Mouse (Mus musculus) gastrocnemius, postnatal 14 days (tissue): ENCODE measurements around the gene Pkm. TPM values are rescaled to one million over a fixed set of nuclear protein-coding genes. Genes with fewer than 3 reads are reported as not detected.

Source experiments
- DNase-seq: peaks from one replicate; pipeline ENCODE4 v3.0.0; 2021; ENCODE audit warnings: mixed read lengths
- intact Hi-C: fragments of 180-260 bp; cut with DNase I; formaldehyde crosslinking; loops from one replicate; pipeline ENCODE4 v1.15.1; 2025; ENCODE audit warnings: low total_unique reads
- total RNA-seq, 2 experiments: library from RNA; stranded (reverse); gene quantifications; 2 replicates each; pipeline ENCODE4 v1.2.3; 2021

Gene Pkm
- total RNA-seq, 2 experiments from 2014 or later: 2,510 to 2,651 TPM

DNA sequence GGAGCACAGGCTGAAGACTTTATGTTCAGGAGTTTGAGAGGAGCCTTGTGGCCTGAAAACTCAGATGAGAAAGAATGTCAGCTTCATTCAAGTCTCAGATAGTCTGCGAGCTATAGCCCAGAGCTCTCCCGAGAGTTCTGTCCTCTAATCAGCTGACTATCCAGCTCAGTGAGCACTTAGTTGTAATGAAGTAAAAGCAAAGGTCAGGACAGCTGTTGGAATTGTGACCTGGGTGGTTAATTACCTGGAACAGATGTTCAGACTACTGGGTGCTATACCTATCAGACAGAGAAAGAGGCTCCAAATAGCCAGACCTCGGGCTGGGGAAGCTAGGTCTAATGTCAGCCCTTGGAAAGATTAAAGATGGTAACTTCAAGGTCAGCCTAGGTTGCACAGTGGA is 7.8 kb downstream of the Pkm start:
- intact Hi-C loops: no loop called here
- no peak for DNase-seq

DNA sequence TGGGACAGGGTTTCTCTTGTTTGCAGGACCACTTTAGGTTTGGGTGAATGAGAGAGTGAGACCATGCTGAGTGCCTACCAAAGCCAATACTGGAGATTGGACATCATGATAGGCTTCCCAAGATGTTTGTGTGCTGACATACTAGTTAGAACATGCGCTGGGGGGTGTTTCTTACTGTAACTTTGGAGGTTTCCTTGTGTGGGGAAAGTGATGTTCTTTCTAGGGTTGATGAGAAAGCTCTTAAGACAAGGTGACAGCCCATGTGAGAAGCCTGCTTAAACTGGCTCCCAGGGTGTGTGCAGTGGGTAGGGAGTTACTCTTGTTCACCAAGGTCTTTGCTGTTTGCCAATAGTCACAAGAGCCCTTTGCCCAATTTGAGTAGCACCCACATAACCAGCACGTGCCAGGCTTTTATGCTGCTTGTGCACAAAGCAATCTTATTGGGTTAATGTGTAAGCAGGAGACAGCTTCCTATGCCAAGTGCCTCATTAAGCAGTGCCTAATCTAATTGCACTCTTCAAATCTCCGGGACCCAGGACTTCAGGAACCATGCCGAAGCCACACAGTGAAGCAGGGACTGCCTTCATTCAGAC is 8.6 kb downstream of the Pkm start:
- intact Hi-C loops: no loop called here
- DNase-seq: no peak

DNA sequence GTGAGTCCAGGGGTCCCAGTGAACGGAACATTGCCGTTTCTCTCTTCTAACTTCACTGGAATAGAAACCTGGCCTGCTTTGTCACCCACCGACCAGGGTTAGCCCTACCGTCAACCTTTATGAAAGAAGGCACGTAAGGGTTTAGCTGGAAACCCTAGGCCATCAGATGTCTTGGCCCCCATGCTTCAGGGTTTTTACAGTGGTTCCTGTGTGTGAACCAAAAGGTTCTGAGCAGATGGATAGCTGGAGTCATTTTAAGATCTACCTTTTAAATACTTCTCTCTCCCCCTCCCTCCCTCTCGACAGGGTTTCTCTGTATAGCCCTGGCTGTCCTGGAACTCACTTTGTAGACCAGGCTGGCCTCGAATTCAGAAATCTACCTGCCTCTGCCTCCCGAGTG is 9.8 kb downstream of the Pkm start:
- intact Hi-C loops: no loop called here

DNA sequence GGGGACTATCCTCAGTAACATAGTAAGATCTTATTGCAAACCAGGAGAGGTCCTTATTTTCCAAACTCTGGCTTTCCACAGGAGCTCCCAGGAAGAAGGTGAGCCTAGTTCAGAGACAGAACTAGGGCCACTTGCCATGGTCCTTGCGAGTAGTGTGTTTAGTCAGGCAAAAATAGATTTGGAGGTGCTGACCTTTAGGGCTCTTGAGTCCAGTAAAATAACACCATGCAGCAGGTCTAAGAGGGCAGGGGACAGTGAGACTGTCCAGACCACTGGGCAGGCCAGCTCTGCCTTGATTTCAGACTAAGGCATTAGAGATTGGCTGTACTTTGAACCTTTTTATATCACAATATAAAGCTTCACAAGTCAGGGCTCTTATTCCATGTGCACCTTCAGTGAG is 10.6 kb downstream of the Pkm start:
- intact Hi-C loops: no loop called here

More for the DNA sequence above, 9.8 kb downstream of the Pkm start:
- no peak for DNase-seq

DNA sequence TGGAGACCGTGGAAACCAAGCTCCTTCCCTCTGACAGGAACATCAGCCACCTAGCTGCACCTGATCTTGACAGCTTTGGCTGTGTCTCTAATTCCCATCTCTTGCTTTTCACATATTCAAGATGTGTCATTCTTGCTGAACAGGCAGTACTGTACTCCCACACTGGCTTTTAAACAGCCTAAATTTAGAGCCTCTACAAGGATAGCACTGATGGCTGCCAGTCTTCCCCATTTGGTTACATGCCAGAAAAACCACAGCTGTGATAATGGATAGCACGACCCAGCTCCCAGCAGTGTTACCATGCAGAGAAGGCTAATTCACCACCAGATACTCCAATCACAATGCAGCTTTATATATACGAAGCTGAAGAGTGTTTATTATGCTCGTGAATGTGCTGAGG is 11.1 kb downstream of the Pkm start:
- intact Hi-C loops: no loop called here
- DNase-seq: no peak

More for the DNA sequence above, 10.6 kb downstream of the Pkm start:
- no peak for DNase-seq

DNA sequence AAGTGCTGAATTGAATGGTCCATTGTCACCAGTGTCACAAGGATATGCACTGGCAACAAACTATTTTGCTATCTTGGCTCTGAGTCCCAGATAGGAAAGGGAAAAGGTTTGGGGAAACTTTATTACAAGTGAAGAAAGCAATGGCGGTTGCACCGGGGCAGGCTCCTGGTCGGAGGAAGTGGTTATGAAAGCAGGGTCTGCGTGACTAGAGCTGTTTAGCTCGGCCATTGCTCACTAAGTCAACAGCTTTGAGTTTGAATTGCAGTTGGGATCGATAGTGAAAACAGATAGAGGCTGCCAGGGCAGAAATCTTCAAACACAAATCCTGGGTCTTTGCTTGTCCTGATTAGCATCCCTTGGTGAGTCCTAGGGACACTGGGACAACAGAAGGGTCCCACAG is 11.7 kb downstream of the Pkm start:
- intact Hi-C loops: no loop called here
- DNase-seq: no peak

DNA sequence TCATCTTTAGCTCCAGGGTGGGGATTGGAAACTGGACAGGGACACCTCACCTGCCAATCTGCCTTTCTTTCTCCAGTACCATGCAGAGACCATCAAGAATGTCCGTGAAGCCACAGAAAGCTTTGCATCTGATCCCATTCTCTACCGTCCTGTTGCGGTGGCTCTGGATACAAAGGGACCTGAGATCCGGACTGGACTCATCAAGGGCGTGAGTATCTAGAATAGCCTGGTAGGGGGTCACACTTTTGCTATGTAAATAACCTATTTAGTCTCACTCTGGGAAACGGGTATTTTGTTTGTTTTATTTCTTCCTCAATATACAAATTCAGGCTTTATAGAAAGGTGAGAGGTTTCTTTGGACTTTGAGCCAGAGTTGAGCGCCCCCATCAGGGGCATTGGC is 12.3 kb downstream of the Pkm start:
- intact Hi-C loops: no loop called here
- no peak for DNase-seq

DNA sequence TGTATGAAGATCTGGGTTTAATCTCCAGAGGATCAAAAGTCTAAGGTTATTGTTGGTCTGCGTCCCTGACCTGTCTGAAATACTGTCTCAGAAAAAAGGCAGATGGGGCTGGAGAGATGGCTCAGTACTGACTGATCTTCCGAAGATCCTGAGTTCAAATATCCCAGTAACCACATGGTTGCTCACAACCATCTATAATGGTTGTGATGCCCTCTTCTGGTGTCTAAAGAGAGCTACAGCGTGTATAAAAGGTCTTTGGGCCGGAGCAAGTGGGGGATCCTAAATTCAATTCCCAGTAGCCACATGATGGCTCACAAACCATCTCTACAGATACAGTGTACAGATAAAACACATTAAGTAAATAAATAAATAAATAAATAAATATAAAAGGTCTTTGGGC is 13.0 kb downstream of the Pkm start:
- intact Hi-C loops: no loop called here
- DNase-seq: no peak

DNA sequence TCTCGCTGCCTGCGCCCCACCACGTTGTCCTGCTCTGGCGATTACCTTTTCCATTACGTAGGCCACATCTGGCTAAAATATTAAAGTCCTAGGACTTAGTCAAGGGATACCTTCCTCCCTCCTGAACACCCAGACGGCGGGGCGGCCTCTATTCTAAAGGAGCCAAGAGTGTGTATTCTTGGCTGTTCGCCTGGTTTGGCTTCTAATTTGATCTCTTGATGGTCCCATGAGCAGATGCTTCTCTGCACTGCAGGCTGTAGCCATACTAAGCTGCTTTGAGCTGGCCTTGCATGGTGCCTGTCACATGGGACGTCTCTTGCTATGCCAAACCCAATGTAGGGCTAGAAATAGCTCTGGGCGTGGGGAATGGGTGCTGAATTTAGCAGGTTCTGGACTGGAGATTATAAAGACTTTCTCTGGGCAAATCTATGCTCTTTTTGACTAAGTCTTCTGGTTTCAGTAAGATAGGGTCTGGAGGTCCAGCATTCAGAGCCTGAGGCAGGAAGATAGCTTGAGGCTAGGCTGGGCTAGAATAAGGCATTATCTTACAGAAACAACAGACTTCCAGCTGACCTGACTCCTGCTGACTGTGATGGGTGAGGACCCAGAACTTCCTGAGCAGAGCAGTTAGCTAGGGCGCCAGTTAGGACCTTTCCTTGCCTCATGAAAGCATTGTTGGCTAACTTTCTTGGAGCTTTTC is 16.2 kb downstream of the Pkm start:
- intact Hi-C loops: loop anchor here (10.0 kb wide), 1 partner anchor 48 kb away; no protein-coding TSS in a partner anchor
- peak; percentile 57 for DNase-seq

DNA sequence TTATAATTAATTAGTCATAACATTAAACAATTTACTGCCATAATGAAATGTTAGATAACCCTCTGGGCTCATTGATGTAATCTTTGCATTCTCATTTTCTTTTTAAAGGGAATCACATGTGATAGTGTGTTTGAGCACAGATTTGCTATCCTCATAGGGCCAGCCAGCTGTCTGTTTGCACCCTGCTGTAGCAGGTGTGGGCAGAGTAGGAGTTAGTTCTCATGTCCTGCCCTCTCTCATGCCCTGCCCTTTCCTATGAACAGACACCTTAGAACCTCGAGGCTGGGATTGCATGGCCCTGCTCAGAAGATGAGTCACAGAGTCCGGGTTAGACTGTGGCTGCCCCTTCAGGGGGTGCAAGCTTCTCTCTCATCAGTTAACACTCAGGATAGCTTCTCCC is 17.3 kb downstream of the Pkm start:
- no peak for DNase-seq

DNA sequence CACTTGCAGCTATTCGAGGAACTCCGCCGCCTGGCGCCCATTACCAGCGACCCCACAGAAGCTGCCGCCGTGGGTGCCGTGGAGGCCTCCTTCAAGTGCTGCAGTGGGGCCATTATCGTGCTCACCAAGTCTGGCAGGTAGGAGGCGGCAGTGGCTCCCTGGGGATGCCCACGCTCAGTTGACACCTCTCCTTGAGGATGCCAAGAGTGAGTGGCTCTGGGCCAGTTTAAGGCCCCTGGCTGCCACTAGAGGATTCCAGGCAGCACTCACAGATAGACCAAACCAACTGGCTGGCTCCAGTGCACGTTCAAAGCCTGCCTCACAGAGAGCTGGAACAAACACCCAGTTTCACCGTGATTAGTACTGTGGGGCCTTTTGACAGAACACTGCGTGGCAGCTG is 19.4 kb downstream of the Pkm start:
- peak; percentile 58 for DNase-seq
- intact Hi-C loops: loop anchor here (10.0 kb wide), 1 partner anchor 51 kb away; no protein-coding TSS in a partner anchor

More for the DNA sequence above, 17.3 kb downstream of the Pkm start:
- intact Hi-C loops: loop anchor here (10.0 kb wide), 1 partner anchor 49 kb away; no protein-coding TSS in a partner anchor

DNA sequence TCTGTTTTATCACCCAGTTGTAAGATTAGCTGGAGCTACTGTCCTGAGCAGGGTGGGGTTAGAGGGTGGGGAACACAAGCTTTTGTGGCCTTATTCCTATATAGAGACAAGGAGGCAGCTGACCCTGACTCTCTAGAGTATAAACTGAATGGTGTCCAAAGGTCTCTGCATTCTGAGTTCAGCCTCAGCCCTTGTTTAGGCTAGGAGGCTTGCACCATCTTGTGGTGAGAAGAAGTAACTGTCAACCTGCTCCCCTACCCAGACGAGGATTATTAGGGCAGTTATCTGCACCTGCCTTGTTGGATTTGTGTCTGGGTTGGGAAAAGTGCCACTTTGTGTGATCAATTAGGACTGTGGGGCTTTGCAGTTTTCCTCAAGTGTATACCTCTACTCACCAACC is 22.1 kb downstream of the Pkm start:
- intact Hi-C loops: loop anchor here (10.0 kb wide), 1 partner anchor 54 kb away; no protein-coding TSS in a partner anchor
- no peak for DNase-seq

DNA sequence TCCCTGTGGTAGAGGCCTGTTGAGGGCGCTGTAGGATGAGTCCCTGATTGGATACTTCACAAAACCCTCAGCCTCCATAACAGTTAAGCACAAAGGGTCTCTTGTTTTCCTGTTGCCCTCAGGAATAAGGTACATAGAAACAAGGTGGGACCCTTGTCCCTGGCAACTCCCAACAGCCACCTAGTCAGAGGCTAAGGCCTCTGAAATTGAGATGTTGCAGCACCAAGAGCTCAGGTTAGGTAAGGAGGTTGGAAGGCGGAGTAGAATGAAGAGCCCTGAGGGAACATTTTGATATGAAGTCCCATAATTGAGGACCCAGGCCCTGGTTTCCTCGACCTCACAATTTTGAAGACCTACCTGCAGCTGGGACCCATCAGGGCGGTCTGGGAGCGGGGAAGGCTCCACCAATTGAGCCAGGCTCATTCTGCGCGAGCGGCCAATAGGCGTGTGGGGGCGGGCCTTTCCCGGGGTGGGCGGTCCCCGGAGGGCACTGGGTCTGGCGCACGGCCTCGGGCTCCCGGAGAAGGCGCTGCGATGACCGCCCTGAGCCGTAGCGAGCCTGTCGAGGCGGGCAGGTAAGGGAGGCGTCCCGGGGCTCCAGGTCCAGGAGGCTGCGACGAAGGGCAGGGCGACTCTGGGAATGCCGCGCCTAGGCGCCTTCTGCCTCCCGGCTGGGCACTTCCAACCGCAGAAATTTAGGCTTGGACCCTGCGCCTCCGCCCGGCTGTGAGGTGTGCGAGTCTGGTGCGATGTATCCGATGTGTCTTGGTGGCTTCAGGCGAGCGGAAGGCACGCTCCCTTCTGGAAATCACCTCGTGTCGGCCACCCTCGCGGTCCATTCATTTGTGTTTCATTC is 23.7 kb downstream of the Pkm start, which contains the start of gene Gramd2:
Gene Gramd2, plus strand, starts transcription at position 467 of the 856 bp plus-strand sequence.
- peak; percentile 84 for DNase-seq
- intact Hi-C loops: loop anchor here (10.0 kb wide), 1 partner anchor 55 kb away; no protein-coding TSS in a partner anchor

DNA sequence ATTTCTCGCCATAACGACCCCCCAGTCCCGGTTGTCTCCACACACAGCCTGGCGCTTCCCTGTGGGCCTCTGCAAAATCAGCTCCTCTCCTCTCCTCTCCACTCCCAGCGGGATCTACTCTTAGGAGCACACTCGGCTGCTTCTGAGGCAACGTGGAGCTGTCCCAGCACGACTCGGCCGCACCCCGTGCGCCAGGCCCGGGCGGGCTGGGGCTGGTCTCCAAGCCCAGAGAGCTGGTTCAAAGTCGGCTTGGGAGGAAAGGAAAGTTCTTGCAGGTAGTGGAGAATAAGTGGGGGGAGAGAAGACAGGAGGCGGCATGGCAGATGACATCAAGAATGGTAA is 24.3 kb downstream of the Pkm start:
- intact Hi-C loops: no loop called here
- DNase-seq: no peak

DNA sequence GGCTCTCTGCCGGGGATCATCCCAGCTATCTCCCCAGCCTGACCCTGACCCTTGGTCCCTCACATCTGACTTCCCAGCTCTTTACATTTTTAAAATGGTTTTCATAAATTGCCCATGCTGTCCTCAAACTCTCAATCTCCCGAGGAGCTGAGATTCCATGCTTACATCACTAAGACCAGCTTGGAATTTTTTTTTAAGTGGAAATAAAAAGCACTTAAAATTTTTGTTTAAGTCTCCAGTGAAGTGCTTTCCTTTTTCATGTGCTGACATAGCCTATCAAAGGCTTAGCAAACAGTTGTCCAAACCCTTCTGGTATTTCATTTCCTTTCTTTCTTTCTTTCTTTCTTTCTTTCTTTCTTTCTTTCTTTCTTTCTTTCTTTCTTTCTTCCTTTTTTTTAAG is 27.9 kb downstream of the Pkm start:
- DNase-seq: no peak
- intact Hi-C loops: no loop called here

DNA sequence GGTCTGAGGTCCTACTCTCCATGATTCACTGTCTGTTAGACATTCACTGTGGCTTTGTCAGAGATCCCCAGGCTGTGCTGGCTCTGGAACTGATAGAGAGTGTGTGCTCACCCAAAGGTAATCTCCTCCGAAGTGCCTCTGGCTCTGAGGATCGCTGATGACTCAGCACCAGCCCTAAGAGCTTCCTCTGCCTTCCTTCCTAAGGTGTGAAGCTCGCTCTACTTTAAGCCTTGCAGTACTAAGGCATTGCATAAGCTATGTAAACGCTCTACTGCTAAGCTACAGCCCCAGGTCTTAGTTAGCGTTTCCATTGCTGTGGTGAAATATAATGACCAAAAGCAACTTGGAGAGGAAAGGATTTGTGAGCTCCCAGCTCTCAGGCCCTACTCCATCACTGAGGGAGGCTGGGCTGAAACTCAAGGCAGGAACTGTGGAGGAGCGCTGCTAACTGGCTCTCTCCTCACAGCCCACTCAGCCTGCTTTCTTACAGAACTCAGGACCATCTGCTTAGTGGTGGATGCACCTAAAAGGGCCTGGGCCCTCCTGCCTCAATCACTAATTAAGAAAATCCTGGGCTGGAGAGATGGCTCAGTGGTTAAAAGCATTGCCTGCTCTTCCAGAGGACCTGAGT is 31.4 kb downstream of the Pkm start:
- intact Hi-C loops: no loop called here
- DNase-seq: no peak

DNA sequence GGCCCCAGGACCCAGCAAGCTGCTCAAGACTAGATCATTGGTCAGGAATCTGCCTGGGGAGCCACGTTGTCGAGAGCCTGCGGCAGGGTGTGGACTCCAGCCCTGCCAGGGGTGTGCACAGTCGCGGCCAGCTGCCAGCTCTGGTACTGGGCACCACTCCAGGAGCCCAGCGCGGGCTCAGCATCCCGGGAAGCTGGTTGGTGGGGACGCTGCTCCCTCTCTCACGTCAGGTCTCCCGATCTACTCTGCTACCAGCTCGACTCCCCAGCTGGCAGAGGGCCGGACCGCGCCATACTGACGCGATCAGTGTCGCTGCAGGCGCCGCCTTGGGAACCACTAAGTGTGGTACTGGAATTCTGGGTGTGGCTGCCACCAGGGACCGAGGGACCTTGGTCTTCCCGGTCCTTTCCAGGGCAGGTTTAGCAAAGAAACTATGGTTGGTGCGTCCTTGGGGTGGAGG is 35.5 kb downstream of the Pkm start:
- intact Hi-C loops: no loop called here
- peak; percentile 80 for DNase-seq

DNA sequence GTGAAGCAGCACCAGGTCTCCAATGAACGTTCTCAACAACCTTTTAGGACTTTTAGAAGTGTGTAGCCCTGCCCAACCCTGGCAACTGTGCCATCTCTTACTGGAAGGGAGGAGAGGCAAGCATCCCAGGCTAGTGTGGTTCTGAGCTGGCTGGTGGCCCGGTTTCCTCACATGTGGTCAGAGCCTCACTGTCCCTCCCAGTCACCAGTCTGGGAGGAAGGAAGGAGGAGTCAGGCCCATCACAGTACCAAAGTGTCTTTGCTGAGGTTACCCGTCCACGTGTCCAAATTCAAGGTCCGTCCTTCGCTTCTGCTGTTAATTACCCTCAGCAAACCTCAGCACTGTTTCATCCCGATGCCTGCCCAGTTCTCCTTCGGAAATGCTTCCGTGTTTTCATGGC is 36.0 kb downstream of the Pkm start:
- peak; percentile 63 for DNase-seq
- intact Hi-C loops: no loop called here

DNA sequence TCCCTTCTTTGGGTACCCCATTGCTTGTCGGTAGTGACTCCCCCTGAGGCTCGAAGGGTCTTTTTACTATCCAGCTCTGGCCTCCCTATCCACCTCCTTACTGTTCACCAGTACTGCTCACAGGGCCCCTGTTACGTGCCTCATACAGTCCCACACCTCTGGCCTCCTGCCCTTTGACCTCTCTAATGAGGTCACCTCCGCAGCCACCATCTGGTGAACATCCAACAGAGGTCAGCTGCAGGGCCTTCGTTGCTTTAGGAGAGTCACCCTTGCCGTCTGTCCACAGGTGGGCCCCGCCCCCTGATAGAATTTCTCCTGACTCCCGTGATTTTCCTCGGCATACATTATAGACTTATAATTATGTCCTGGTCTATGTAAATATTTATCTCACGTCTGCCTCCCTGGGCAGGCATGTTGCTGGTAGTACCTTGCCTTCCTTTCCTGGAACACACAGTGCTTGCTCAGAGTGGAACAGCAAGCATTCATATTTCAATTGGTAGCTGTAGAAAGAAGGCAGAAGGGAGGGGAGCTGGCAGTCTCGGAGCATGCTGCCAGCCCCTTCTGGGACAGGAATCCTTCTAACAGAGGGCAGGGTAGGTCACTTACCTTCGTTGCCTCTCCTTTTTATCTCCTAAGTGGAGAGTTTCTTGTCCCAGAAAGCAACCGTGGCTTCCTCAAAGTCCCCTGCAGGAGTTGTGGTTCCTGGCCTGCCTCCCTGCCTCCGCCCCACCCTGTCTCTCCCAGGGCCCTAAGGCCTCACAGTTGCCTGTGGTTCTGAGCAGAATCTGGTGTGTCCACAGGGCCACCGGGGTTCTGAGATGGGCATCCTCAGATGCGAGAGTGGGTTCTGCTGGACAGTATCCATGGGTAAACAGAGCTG is 38.6 kb downstream of the Pkm start:
- intact Hi-C loops: no loop called here
- peak; percentile 19 for DNase-seq
